Mouse (Mus musculus) neural tube, embryonic 11.5 days (tissue): ENCODE data around the gene Adcy3. TPM values are rescaled to one million over a fixed set of nuclear protein-coding genes. Genes with fewer than 3 reads are reported as not detected.

Source experiments
- ATAC-seq: fragments of 200-750 bp; cut with Nextera tagmentation; 2 replicates; pipeline ENCODE4 v1.8.0; 2017; ENCODE audit warnings: moderate number of reproducible peaks, mild to moderate bottlenecking, moderate TSS enrichment, moderate library complexity; ENCODE audit not compliant: insufficient read depth, low FRiP score, low TSS enrichment
- DNase-seq: peaks from one replicate; pipeline ENCODE4 v3.0.0-alpha.2; 2015; ENCODE audit warnings: low spot score
- H3K27ac ChIP-seq: fragments of 300-500 bp; sonication (generic); 2 replicates; pipeline ENCODE4 v1.5.1; 2014; ENCODE audit warnings: low read depth, mild to moderate bottlenecking, low read length
- H3K27me3 ChIP-seq: fragments of 300-500 bp; sonication (generic); 2 replicates; pipeline ENCODE4 v1.6.1; 2014; ENCODE audit warnings: mild to moderate bottlenecking, low read length, mixed read lengths; ENCODE audit not compliant: control insufficient read depth, insufficient read depth
- H3K36me3 ChIP-seq: fragments of 300-500 bp; sonication (generic); 2 replicates; pipeline ENCODE4 v1.6.1; 2014; ENCODE audit warnings: mild to moderate bottlenecking, low read length, moderate library complexity, mixed read lengths; ENCODE audit not compliant: control insufficient read depth, insufficient read depth
- H3K4me1 ChIP-seq: fragments of 300-500 bp; sonication (generic); 2 replicates; pipeline ENCODE4 v1.6.1; 2014; ENCODE audit warnings: low read length, mixed read lengths; ENCODE audit not compliant: control insufficient read depth, insufficient read depth
- H3K4me2 ChIP-seq: fragments of 300-500 bp; sonication (generic); 2 replicates; pipeline ENCODE4 v1.6.1; 2014; ENCODE audit warnings: low read depth, mild to moderate bottlenecking, moderate library complexity
- H3K4me3 ChIP-seq: fragments of 300-500 bp; sonication (generic); 2 replicates; pipeline ENCODE4 v1.5.1; 2014; ENCODE audit warnings: low read depth, low read length
- H3K9ac ChIP-seq: fragments of 300-500 bp; sonication (generic); 2 replicates; pipeline ENCODE4 v1.6.1; 2014; ENCODE audit warnings: mild to moderate bottlenecking, low read length
- H3K9me3 ChIP-seq: fragments of 300-500 bp; sonication (generic); 2 replicates; pipeline ENCODE4 v1.6.1; 2016; ENCODE audit warnings: low read length; ENCODE audit not compliant: control insufficient read depth
- WGBS: fragments of 180-500 bp; shearing (Covaris S2); extraction: QIAGEN DNeasy Blood & Tissue Kit; methylation state at CpG from one replicate; pipeline ENCODE4 v1.1.7; 2014; 5-methylcytosine and 5-hydroxymethylcytosine counted together
- polyA plus RNA-seq: library from polyadenylated mRNA; unstranded; fragments of >200 nt; fragmentation: Nextera tagmentation; extraction: Ambion mirVana; gene quantifications from 2 replicates; pipeline ENCODE4 v1.2.1, GENCODE M21; 2014

The Adcy3 gene
- 4.1 and 5.8 TPM in 2 replicates for polyA plus RNA-seq

DNA sequence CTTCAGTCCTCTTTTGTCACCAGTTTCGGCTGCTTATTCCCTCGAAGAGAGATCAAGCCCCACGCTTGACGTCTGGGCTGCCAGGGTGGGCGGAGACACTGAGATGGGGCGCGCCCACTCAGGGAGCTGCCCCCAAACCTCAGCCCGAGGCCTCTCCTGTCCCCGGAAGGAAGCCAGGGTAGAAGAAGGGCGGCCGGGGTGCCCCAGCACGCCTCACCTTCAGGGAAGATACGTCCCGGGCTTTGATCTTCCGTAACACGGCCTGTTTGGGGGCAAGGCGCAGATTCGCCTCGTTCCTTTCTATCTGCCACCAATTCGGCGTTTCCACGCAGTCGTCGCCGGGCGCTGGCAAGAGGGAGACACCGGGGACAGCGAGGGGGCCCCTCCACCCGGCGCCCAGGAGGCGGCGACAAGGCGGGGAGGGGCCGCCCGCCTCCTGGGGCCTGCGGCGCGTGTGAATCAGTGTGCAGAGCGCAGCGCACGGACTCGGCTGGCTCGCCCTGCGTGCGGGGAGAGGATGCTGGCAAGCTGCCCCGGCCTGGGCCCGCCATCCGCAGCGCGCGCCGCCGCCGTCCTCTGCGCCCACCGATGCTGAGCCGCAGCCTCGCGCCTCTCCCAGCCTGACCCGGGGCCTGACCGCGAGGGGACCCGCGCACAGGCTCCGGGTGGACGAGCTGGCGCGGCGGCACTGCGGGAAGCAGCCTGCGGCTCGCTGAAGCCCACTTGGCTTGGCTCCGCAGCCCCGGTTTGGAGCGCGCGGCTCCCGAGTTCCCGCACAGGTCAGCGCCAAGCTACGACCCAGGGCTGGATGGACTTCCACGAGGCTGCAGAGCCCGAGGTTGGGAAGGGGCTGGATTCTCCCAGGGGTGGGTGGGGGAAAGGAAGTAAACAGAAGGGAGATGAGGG, at the start of gene Adcy3:
Gene Adcy3, plus strand, starts transcription at position 163 of the 906 bp plus-strand sequence.
- DNase-seq (peak; percentile 69), ATAC-seq (peak; percentile 76)
- 0 out of 2 replicates have a peak, but pooled peaks cover 2% of the 10 kb centered on the region for H3K27me3 ChIP-seq
- under 1% methylated on average over 74 of the region's 83 CpGs for WGBS
- H3K9me3 ChIP-seq = no peaks in the 10 kb centered on the region
- H3K4me3 ChIP-seq = peak within 1 kb of the TSS; percentile 47
- peak within 1 kb of the TSS; percentile 82 for H3K4me2 ChIP-seq
- H3K27ac ChIP-seq = no peak within 1 kb of the TSS
- H3K4me1 ChIP-seq = no peaks in the 10 kb centered on the region
- peak within 1 kb of the TSS; percentile 68 for H3K9ac ChIP-seq
- H3K36me3 ChIP-seq = no peaks in the 10 kb centered on the region

DNA sequence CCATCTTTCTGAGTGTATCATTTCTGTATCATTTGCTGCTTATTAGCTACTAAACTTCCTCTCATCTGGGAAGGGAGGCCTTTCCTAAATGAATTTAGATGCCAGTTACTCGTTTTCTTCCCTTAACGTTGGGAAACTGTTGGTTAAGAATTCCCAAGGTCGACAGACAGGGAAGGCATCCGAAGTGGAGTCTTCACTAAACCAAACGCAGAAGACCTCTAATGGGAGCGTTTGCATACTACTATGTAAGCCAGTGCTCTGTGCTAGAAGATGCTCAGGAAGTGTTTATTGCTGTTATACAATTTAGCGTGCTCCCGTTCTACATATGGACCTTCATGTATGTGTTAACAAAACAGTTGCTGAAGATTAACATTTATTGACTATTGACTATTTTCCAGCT, 49.5 kb upstream of the Adcy3 start:
- WGBS = 78% methylated on average over 8 of the region's 8 CpGs
- Histone ChIP-seq H3K36me3 (no peaks in the 10 kb centered on the region; the same call in 1 of the 2 replicates), H3K27ac (no peak overlapping the region), H3K4me2 (peak overlapping the region; percentile 59), H3K4me1 (no peaks in the 10 kb centered on the region; the same call in 1 of the 2 replicates), H3K9me3 (no peaks in the 10 kb centered on the region), H3K4me3 (no peak overlapping the region), H3K9ac (no peak overlapping the region), H3K27me3 (no peaks in the 10 kb centered on the region)
- DNase-seq = no peak
- no peak for ATAC-seq

DNA sequence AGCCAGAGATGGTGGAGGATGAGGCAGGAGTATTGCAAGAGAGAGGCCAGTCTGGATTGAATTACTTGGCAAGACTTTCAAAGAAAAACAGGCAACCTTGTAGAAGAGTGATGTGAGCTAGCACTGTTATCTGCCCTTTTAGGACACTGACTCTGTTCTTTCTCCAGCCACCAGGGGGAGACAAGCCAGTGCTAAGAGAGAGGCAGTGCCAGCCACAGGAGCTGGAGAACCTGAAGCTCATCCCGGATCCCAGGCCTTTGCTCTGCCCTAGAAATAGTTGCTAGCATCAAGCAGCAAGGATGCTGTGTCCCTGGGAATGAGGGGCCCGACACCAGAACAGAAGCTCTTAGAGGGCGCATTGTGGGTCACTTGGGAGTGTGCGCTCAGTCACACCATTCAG, 25.5 kb upstream of the Adcy3 start:
- no peak for ATAC-seq
- no peaks in the 10 kb centered on the region for H3K4me1 ChIP-seq

DNA sequence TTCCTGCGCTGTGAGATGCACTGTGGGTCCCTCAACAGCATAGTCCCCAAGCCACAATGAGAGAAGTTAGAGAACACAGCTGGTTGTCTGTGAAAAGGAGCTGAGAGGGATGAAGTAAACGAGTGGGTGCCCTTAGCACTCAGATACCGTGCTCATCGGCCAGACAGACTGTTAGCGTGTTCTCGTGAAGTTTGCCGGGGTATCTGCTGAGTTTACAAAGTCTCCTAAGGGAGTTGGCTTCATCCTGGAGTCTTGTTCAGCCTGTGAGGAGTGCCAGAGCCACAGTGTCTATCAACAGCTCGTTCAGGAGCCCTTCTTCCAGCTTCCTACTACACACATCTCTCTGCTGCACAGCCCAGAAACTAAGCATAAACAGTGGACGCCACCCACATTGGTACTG, 16.8 kb upstream of the Adcy3 start:
- Histone ChIP-seq H3K9ac (no peak overlapping the region), H3K4me2 (no peak overlapping the region), H3K27ac (no peak overlapping the region), H3K36me3 (peaks cover 2% of the 10 kb centered on the region; the same call in 1 of the 2 replicates), H3K4me1 (no peaks in the 10 kb centered on the region), H3K9me3 (no peaks in the 10 kb centered on the region), H3K4me3 (no peak overlapping the region), H3K27me3 (no peaks in the 10 kb centered on the region)
- no peak for ATAC-seq
- WGBS = 89% methylated on average over 9 of the region's 9 CpGs
- no peak for DNase-seq

More for the DNA sequence above, 25.5 kb upstream of the Adcy3 start:
- Histone ChIP-seq H3K27ac (no peak overlapping the region), H3K9ac (no peak overlapping the region), H3K4me2 (no peak overlapping the region), H3K9me3 (no peaks in the 10 kb centered on the region), H3K36me3 (peaks cover 2% of the 10 kb centered on the region; the same call in 1 of the 2 replicates), H3K4me3 (no peak overlapping the region), H3K27me3 (no peaks in the 10 kb centered on the region)
- WGBS = 72% methylated on average over 4 of the region's 4 CpGs
- peak; percentile 78 for DNase-seq

DNA sequence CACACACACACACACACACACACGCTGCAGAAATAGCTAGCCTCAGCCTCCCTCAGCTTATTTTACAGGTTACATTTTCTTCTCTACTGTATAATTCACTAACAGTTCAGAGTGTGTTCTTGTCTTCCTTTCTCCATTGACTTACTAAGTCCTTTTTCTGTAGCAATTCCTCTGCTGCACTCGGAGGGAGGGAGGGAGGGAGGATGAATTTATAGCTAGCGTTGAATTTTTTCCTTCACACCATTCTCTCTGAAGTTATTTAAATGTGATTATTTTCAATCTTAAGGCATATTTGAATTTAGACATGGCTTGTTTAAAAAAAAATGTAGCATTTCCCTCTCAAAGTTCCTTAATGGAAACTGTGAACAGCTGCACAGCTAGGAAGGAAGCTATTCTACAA, 15.8 kb upstream of the Adcy3 start:
- H3K9ac ChIP-seq = no peak overlapping the region
- no peaks in the 10 kb centered on the region for H3K9me3 ChIP-seq
- H3K27me3 ChIP-seq = no peaks in the 10 kb centered on the region
- no peak overlapping the region for H3K4me2 ChIP-seq
- ATAC-seq (no peak), DNase-seq (no peak)
- peaks cover 2% of the 10 kb centered on the region; the same call in 1 of the 2 replicates for H3K36me3 ChIP-seq
- H3K27ac ChIP-seq = no peak overlapping the region
- 90% methylated on average over 3 of the region's 3 CpGs for WGBS
- H3K4me3 ChIP-seq = no peak overlapping the region
- H3K4me1 ChIP-seq = no peaks in the 10 kb centered on the region

DNA sequence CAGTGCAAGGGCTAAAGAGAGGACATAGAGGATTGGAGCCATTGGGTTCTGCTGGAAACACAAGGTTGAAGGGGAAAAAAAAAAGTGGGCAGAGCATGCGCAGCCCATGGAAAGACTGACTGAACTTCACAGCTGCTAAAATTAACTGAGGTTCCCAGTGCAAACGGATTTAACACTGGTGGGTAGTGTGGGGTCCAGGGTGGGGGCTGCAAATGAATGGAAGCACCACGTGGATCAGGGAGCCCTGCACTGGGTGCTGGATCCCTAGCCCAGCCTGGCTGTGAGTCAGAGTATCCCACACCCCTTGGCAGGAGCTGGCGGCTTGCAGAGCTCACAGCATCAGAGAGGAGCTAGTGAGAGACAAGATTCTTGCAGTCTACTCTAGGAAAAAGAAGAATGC, 15.3 kb upstream of the Adcy3 start:
- Histone ChIP-seq H3K27ac (no peak overlapping the region), H3K4me1 (no peaks in the 10 kb centered on the region), H3K4me3 (no peak overlapping the region), H3K27me3 (no peaks in the 10 kb centered on the region), H3K4me2 (no peak overlapping the region), H3K9ac (no peak overlapping the region), H3K9me3 (no peaks in the 10 kb centered on the region), H3K36me3 (peaks cover 2% of the 10 kb centered on the region; the same call in 1 of the 2 replicates)
- WGBS = 81% methylated on average over 4 of the region's 4 CpGs
- DNase-seq (no peak), ATAC-seq (no peak)

DNA sequence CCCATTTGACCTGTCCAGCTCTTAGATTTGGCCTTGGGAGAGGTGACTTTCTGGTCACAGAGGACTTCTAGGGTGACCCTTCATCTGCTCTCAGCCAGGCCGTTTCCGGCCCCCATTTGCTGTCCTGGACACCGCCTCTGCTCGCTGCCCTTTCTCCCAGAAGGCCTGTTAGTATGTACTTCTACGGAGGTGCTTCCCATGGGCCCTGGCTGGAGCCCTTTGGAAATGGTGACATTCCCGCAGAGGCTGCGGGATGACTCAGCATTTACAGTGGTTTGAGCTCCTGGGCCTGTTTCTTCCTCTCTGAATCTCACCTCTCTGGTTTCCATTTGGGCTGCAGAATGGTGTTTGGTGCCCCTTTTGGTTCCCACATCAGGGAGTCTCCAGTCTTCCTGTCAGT, 5.6 kb upstream of the Adcy3 start:
- no peak overlapping the region for H3K9ac ChIP-seq
- H3K27ac ChIP-seq = no peak overlapping the region
- H3K4me1 ChIP-seq = no peaks in the 10 kb centered on the region
- no peaks in the 10 kb centered on the region for H3K36me3 ChIP-seq
- no peak overlapping the region for H3K4me3 ChIP-seq
- ATAC-seq = no peak
- no peak overlapping the region for H3K4me2 ChIP-seq
- H3K27me3 ChIP-seq = no peaks in the 10 kb centered on the region
- WGBS = 66% methylated on average over 7 of the region's 7 CpGs
- DNase-seq = no peak
- H3K9me3 ChIP-seq = no peaks in the 10 kb centered on the region

DNA sequence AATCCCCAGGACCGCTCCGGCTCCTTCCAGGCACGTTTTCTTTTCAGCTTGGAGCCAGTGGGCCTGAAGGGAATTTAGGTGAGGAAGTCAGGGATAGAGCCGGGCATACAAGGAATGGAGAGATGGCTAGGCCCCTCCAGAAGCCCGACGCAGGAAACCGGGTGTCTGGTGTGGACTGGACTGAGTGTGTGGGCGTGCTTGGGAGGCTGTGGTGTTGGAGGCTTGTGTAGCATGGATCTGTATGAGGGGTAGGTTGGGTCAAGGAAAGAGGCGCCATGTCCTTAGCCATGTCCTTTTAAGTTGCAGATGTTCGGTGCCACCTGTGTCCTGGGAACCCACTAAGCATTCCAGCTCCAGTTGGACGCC, 927 bp downstream of the Adcy3 start:
- ATAC-seq = 0 out of 2 replicates have a peak, but pooled peaks have one; percentile 22
- no peak for DNase-seq
- Histone ChIP-seq H3K4me2 (peak overlapping the region; percentile 82), H3K4me1 (no peaks in the 10 kb centered on the region), H3K9ac (peak overlapping the region; percentile 68), H3K9me3 (no peaks in the 10 kb centered on the region), H3K36me3 (no peaks in the 10 kb centered on the region), H3K4me3 (peak overlapping the region; percentile 47), H3K27ac (no peak overlapping the region), H3K27me3 (0 out of 2 replicates have a peak, but pooled peaks cover 2% of the 10 kb centered on the region)
- 41% methylated on average over 11 of the region's 11 CpGs for WGBS

DNA sequence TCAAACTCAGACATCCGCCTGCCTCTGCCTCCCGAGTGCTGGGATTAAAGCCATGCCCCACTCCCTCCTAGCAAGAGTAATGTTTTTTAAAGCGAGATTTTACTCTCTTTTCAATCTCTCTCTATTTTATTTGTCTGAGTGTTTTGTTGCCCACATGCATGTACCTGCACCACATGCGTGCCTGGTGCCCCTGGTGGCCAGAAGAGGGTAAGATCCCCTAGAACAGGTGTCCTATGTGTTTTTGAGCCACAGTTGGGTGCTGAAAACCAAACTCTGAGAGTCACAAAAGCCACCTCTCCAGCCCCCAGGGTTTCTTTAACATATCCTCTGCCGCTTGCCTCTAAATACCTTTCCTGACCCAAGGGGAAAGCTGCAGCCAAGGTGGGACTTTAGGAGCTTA, 10.3 kb downstream of the Adcy3 start:
- 87% methylated on average over 5 of the region's 5 CpGs for WGBS
- Histone ChIP-seq H3K4me1 (no peaks in the 10 kb centered on the region), H3K9ac (no peak overlapping the region), H3K4me2 (no peak overlapping the region), H3K9me3 (no peaks in the 10 kb centered on the region), H3K36me3 (no peaks in the 10 kb centered on the region), H3K27ac (no peak overlapping the region), H3K27me3 (no peaks in the 10 kb centered on the region), H3K4me3 (no peak overlapping the region)
- ATAC-seq (no peak), DNase-seq (no peak)
